Mouse (Mus musculus): Measurements from ENCODE around the gene Cacna1e. TPM values are rescaled to one million over a fixed set of nuclear protein-coding genes. Genes with fewer than 3 reads are reported as not detected.

The Cacna1e gene
- 0.51 and 0.55 TPM in 2 replicates for polyA plus RNA-seq (2012; rRNA removed)

DNA sequence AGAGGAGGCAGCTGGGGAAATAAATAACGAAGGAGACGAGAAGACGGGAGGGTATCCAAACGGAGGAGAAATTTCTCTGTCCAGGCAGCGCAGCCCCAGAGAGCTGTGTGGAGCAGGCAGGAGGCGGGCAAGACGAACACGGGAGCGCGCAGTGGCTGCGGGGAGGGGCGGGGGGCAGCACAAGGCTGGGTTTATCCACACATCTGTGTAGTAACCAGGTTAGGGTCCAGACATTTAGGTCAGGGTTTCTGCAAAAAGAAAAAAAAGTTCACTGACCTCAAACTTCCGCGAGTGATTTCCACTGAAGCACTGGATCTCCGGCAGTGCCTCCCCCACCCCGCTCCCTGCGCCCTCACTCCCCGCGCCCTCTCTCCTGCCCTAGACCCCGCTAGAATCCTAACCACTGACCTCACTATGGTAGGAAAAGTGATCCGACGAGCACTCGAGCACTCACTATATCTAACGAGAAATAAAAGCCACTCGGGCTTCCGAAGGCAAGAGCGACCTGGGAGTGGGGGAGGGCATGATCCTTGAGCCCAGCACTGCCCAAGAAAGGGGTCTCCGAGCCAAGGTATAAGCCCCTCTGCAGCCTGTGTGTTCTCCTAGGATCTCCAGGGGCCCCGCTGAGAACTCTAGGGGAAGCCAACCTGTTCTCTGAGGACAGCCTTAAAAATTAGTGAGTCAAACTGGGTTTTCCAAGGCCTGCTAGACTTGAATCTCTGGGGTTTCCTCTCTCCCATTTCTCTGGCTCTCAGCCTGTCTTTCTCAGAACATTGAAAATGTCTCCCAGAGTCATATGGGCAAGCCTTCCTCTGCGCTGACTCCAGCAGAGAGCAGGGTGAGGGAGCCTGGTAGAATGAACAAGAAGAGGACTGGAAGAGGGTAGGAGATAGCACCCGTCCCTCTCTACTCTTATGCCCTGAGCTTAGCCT, at the start of gene Cacna1e:
Gene Cacna1e, minus strand, starts transcription at position 227 of the 932 bp plus-strand sequence.
- no peak for DNase-seq (ENCODE audit: low read depth)

- no peak for DNase-seq (ENCODE audit: low read depth)
Measured at GRCm38 (mm10) chr1:154918406-154918805, 34.1 kb upstream of the Cacna1e start.

GRCm38 (mm10) chr1:154917438-154917837, 33.1 kb upstream of the Cacna1e start:
- DNase-seq (ENCODE audit: low read depth), result no peak

DNA sequence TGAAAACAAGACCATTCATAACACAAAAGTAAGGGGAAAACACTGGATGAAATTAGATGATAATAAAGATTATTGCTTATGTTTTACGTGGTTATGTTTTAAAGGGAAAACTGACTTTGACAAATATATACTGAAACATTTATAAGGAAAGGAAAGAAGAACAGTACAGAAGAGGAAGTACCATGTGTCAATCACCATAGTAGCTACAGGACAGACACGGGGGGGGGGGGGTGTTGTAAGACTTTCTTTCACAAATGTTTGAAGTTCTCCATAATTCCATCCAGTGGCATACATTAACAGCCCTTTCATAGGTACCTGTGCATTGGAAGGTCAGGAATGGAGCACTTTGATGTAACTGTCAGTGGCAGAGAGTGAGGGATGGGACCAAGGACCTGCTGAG, 25.3 kb upstream of the Cacna1e start:
- DNase-seq (ENCODE audit: low read depth), result no peak

DNA sequence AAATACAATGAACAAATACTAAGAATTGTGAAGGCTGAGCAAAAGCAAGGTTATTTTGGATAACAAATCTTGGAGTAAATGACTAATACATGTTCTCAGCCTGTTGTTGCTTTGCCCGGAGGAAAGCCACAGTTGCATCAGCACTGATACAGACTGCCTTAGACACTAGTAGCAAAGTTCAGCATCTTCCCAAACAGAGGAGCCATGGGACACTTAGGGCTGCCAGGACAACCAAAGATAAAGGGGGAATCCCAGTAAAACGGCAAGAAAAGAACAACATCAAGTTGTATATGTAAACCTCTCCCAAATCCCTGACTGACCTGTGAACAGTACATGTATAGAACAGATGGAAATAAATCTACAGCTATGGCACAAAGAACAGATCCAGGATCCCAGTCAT, 13.1 kb upstream of the Cacna1e start:
- no peak for DNase-seq (ENCODE audit: low read depth)

DNA sequence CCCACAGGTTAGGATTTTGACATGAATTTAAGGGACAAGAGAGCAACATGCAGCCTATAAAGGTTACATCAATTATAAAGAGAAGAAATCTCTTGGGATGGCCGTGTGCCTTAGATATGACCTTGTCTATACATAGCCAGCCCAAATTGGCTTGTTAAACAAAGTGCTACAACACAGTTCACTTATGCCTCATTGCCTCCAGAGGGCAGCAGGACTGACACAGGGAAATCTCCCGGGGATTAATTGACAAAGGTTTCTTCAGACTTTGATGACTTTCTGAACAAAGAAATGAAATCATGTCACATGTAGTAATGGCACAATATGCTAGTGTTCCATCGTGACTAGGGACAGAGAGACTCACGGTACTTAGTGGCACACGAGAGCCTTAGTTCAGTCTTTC, 5.9 kb upstream of the Cacna1e start:
- DNase-seq (ENCODE audit: low read depth), result no peak

DNA sequence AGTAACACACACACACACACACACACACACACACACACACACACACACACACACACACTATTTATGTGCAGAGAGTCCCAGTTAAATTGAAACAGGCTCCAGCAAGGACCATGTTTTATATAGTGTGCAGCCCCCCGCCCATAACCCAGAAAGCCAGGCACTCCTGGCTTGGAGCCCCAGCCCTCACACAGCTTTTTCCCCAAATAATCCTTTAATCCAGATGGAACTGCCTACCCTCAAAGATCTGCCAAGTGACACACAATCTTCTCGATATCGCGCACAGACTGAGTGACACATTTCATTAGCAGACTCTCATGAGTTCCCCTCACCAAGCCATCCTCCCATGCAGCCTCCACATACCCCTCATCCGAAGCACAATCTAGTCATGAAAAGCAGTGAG, 4.2 kb upstream of the Cacna1e start:
- DNase-seq (ENCODE audit: low read depth), result no peak

- DNase-seq (ENCODE audit: low read depth), result no peak
Measured at GRCm38 (mm10) chr1:154888018-154888417, 3.7 kb upstream of the Cacna1e start.

GRCm38 (mm10) chr1:154887546-154887945, 3.2 kb upstream of the Cacna1e start:
- DNase-seq (ENCODE audit: low read depth), result no peak

DNA sequence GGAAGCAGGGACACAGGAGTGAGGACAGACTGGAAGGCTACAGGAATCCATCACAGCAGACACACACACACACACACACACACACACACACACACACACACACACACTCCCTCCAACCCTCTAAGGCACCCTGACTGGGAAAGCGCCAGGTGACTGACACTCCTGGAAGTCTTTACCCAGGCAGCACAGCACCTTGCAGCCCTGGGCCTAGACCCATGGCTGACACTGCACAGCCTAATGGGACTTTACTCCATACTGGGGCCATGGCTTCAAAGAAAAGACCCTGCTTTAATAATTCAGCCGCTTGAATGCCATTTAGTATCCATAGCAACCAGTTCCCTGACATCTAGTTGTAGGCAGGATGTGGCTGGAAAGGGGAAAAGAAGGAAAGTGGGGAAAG, 2.3 kb upstream of the Cacna1e start:
- DNase-seq (ENCODE audit: low read depth), result no peak

- DNase-seq (ENCODE audit: low read depth), result no peak
Measured at GRCm38 (mm10) chr1:154885207-154885548, 877 bp upstream of the Cacna1e start.

DNA sequence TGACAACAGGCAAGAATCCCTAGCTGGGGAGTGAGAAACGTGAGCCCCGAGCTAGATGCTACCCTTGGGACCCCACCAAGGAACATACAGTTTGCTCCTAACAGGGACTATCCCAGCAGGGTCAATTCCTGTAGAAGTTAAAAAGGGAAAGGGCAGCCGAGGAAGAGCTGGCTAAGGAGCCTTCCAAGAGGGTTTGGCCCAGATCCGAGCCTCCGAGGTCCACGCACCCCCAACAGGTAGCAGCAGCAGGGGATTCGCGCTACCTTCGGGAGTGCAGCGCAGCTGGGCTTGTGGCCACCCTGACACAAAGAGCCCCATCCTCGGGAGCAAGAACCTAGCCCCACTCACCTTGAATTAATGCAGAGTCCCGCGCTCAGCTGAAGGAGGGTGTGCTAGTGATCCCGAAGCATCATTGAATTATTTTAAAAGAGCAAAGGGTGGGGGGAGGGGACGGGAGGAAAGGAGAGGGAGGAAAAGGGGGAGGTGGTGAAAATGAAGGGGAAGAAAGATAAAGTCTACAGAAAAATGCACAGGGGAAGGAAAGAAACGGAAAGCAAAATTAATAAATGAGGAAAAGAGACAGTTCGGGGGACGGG, 607 bp downstream of the Cacna1e start:
- DNase-seq (ENCODE audit: low read depth), result no peak

GRCm38 (mm10) chr1:154865981-154866380, 18.3 kb downstream of the Cacna1e start:
- no peak for DNase-seq (ENCODE audit: low read depth)

- DNase-seq (ENCODE audit: low read depth), result no peak
Measured at GRCm38 (mm10) chr1:154861416-154861815, 22.9 kb downstream of the Cacna1e start.

GRCm38 (mm10) chr1:154854564-154854963, 29.7 kb downstream of the Cacna1e start:
- DNase-seq (ENCODE audit: low read depth), result no peak

- no peak for DNase-seq (ENCODE audit: low read depth)
Measured at GRCm38 (mm10) chr1:154850515-154851287, 33.6 kb downstream of the Cacna1e start.

DNA sequence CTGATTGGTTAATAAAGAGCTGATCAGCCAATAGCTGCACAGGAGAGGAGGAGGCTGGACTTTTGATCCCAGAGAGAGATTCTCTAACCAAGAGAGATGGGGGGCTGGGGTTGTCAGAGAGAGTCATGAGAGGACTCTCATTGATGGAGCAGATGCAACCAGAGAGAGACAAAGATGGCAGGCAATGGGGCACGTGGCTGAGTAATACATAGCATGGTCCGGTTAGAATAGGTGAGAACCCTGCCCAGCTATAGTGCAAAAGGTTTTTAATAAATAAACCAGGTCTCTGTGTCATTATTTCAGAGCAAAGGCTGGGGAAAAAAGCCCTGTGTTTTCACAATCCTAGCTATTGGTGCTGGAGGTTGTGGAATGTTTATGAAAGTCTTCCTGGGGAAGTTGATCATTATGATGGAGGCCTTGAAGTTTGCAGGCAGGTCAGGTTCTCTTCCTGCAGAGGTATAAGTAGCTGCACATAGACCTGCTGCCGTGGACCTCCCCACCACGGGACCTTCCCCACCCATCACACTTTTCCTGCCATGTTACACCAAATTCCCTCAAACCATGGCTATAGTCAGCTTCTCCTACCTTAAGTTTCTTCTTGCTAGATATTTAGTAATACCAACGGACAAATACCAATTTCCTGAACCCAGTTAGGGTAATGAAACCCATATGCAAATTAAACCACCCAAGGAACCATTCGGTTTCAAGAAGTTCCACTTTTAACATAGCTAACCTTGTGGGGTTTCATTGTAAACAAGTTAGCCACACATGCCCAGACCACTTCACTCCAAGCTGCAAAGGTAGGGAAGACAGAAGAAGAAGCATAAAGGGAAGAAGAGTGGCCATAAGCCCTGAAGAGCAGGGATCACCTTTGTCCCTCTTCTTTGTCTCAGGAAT, 35.4 kb downstream of the Cacna1e start:
- no peak for DNase-seq (ENCODE audit: low read depth)

- no peak for DNase-seq (ENCODE audit: low read depth)
Measured at GRCm38 (mm10) chr1:154846900-154847299, 37.4 kb downstream of the Cacna1e start.

- DNase-seq (ENCODE audit: low read depth), result no peak
Measured at GRCm38 (mm10) chr1:154843427-154843826, 40.9 kb downstream of the Cacna1e start.

DNA sequence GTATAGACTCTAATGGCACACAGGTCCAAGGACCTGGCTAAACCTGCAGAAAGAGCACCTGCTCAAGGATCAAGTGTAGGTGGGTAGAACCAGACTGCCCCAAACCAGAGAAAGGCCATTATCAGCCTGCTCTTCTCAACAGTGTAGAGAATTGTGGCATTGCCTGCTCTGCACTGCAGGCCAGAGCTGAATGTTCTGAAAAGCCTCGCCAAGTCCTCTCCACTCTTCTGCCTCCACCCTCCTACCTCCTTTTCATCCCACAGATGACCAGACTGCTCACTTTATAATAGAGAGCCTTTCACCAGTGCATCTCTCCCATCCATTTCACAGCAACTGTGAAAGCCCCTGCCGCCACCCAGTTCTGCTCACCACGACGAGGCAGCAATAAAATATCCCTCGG, 42.0 kb downstream of the Cacna1e start:
- no peak for DNase-seq (ENCODE audit: low read depth)

GRCm38 (mm10) chr1:154841057-154841630, 43.2 kb downstream of the Cacna1e start:
- DNase-seq (ENCODE audit: low read depth), result no peak

All from gonadal fat pad, adult 2 months (tissue).